Comparison of ENCODE assay signal across 17 mouse cellular contexts in genomic region chr5:25697941-25698340, GRCm38 (mm10). TPM values are rescaled to one million over a fixed set of nuclear protein-coding genes. Genes with fewer than 3 reads are reported as not detected.
DNase-seq lines count a peak whose midpoint lies in the region; ATAC-seq and TF ChIP-seq lines count a peak whose summit lies in the region.
"Had no signal": no experiment of that assay in that cellular context is flagged by ENCODE, and none has a peak within 500 bp of the region (broad histone marks: within the 10 kb centered on the region; RNA-seq: fewer than 3 reads in every experiment).

No protein-coding gene starts in this region.

- ATAC-seq in embryonic facial prominence, embryonic 11.5 days (replicated peaks; ENCODE audit: insufficient number of reproducible peaks, low FRiP score, low TSS enrichment, low read depth) = no peak
- no peak for ATAC-seq in intestine, embryonic 14.5 days (replicated peaks; ENCODE audit: low FRiP score, low TSS enrichment, low read depth)
- ATAC-seq in intestine, embryonic 15.5 days = no peak
- ATAC-seq in midbrain, postnatal 0 days (ENCODE audit: low FRiP score) = no peak
- ATAC-seq in midbrain, embryonic 16.5 days = no peak
- 0 out of 2 replicates have a peak, but pooled peaks have one; percentile 45 for ATAC-seq in forebrain, postnatal 0 days
- ATAC-seq: CD4-positive, CD25-positive, alpha-beta regulatory T cell, adult 4 months; midbrain, embryonic 13.5 days had no signal

- H3K36me3 ChIP-seq in embryonic facial prominence, embryonic 11.5 days (replicated peaks; ENCODE audit: control insufficient read depth, insufficient read depth, low read depth, low read length) = no peaks in the 10 kb centered on the region
- peaks cover 94% of the 10 kb centered on the region for H3K36me3 ChIP-seq in embryonic facial prominence, embryonic 10.5 days (replicated peaks)
- peaks cover 28% of the 10 kb centered on the region; the same call in 1 of the 2 replicates for H3K36me3 ChIP-seq in intestine, embryonic 14.5 days (ENCODE audit: control insufficient read depth, insufficient read depth, low read length)
- 0 out of 2 replicates have a peak, but pooled peaks cover 5% of the 10 kb centered on the region for H3K36me3 ChIP-seq in intestine, embryonic 15.5 days
- peaks cover 7% of the 10 kb centered on the region; the same call in 1 of the 2 replicates for H3K36me3 ChIP-seq in midbrain, postnatal 0 days (ENCODE audit: insufficient read depth, low read length)
- no peaks in the 10 kb centered on the region for H3K36me3 ChIP-seq in midbrain, embryonic 16.5 days (ENCODE audit: control insufficient read depth, insufficient read depth, low read length)
- no peaks in the 10 kb centered on the region for H3K36me3 ChIP-seq in forebrain, postnatal 0 days (ENCODE audit: insufficient read depth)

- DNase-seq in embryonic facial prominence, embryonic 11.5 days (ENCODE audit: low spot score) = peak; percentile 10
- DNase-seq in embryonic facial prominence, embryonic 10.5 days (ENCODE audit: low spot score) = no peak
- peak; percentile 3 for DNase-seq in intestine, embryonic 14.5 days (ENCODE audit: low spot score)
- peak; percentile 49 for DNase-seq in midbrain, postnatal 0 days (ENCODE audit: low spot score)
- DNase-seq in forebrain, postnatal 0 days = peak; percentile 47
- DNase-seq in T-cell, adult 2 months (ENCODE audit: low spot score) = no peak
- DNase-seq: adrenal gland, postnatal 10 days; cerebellum, adult 18-20 months; cerebellum, postnatal 36 days; kidney, adult 11 months; kidney, postnatal 36 days; liver; thymus, postnatal 14 days had no signal

- no peak overlapping the region for H3K4me3 ChIP-seq in embryonic facial prominence, embryonic 11.5 days (ENCODE audit: low read depth, low read length)
- H3K4me3 ChIP-seq in embryonic facial prominence, embryonic 10.5 days = no peak overlapping the region
- H3K4me3 ChIP-seq in intestine, embryonic 14.5 days (ENCODE audit: low read depth, low read length) = no peak overlapping the region
- H3K4me3 ChIP-seq in intestine, embryonic 15.5 days (replicated peaks) = no peak overlapping the region
- no peak overlapping the region for H3K4me3 ChIP-seq in midbrain, postnatal 0 days (ENCODE audit: low read depth, low read length)
- no peak overlapping the region for H3K4me3 ChIP-seq in midbrain, embryonic 16.5 days (ENCODE audit: low read depth, low read length)
- no peak overlapping the region for H3K4me3 ChIP-seq in forebrain, postnatal 0 days (ENCODE audit: low read depth, low read length)
- H3K4me3 ChIP-seq: midbrain, embryonic 13.5 days had no signal

- H3K9ac ChIP-seq in embryonic facial prominence, embryonic 11.5 days (replicated peaks; ENCODE audit: low read length) = no peak overlapping the region
- no peak overlapping the region for H3K9ac ChIP-seq in intestine, embryonic 14.5 days (ENCODE audit: low read length)
- no peak overlapping the region for H3K9ac ChIP-seq in intestine, embryonic 15.5 days
- H3K9ac ChIP-seq in midbrain, postnatal 0 days (replicated peaks; ENCODE audit: low read length, poor library complexity, severe bottlenecking) = no peak overlapping the region
- no peak overlapping the region for H3K9ac ChIP-seq in midbrain, embryonic 16.5 days (ENCODE audit: low read depth, low read length)
- H3K9ac ChIP-seq in forebrain, postnatal 0 days = no peak overlapping the region
- H3K9ac ChIP-seq: midbrain, embryonic 13.5 days had no signal

- peak; percentile 40 for TF ChIP-seq CTCF in midbrain, postnatal 0 days (IDR thresholded peaks at IDR 0.05)
- peak; percentile 53 for TF ChIP-seq CTCF in forebrain, postnatal 0 days (IDR thresholded peaks at IDR 0.05; ENCODE audit: low read depth)

- H3K9me3 ChIP-seq in embryonic facial prominence, embryonic 11.5 days (replicated peaks; ENCODE audit: control insufficient read depth, low read length) = no peaks in the 10 kb centered on the region
- no peaks in the 10 kb centered on the region for H3K9me3 ChIP-seq in embryonic facial prominence, embryonic 10.5 days
- 0 out of 2 replicates have a peak, but pooled peaks cover 5% of the 10 kb centered on the region for H3K9me3 ChIP-seq in intestine, embryonic 14.5 days (ENCODE audit: control insufficient read depth, low read length)
- H3K9me3 ChIP-seq in intestine, embryonic 15.5 days = no peaks in the 10 kb centered on the region; the same call in 1 of the 2 replicates
- H3K9me3 ChIP-seq in midbrain, postnatal 0 days (ENCODE audit: low read length) = no peaks in the 10 kb centered on the region
- H3K9me3 ChIP-seq in midbrain, embryonic 16.5 days (replicated peaks; ENCODE audit: control insufficient read depth, low read length, poor library complexity, severe bottlenecking) = no peaks in the 10 kb centered on the region
- no peaks in the 10 kb centered on the region for H3K9me3 ChIP-seq in forebrain, postnatal 0 days (ENCODE audit: low read length)
- H3K9me3 ChIP-seq: midbrain, embryonic 13.5 days had no signal

- no peaks in the 10 kb centered on the region for H3K4me1 ChIP-seq in embryonic facial prominence, embryonic 11.5 days (ENCODE audit: control insufficient read depth, insufficient read depth, low read length)
- no peaks in the 10 kb centered on the region for H3K4me1 ChIP-seq in embryonic facial prominence, embryonic 10.5 days
- no peaks in the 10 kb centered on the region for H3K4me1 ChIP-seq in intestine, embryonic 14.5 days (replicated peaks; ENCODE audit: control insufficient read depth, insufficient read depth, low read length)
- H3K4me1 ChIP-seq in intestine, embryonic 15.5 days (replicated peaks) = no peaks in the 10 kb centered on the region
- H3K4me1 ChIP-seq in midbrain, postnatal 0 days (ENCODE audit: insufficient read depth, low read length) = no peaks in the 10 kb centered on the region
- no peaks in the 10 kb centered on the region for H3K4me1 ChIP-seq in midbrain, embryonic 16.5 days (ENCODE audit: control insufficient read depth, insufficient read depth, low read length)
- no peaks in the 10 kb centered on the region for H3K4me1 ChIP-seq in forebrain, postnatal 0 days (ENCODE audit: insufficient read depth)
- H3K4me1 ChIP-seq: midbrain, embryonic 13.5 days had no signal

- WGBS in embryonic facial prominence, embryonic 11.5 days = 82% methylated on average over 7 of the region's 7 CpGs
- 89% methylated on average over 7 of the region's 7 CpGs for WGBS in embryonic facial prominence, embryonic 10.5 days
- 86% methylated on average over 7 of the region's 7 CpGs for WGBS in intestine, embryonic 14.5 days
- 84% methylated on average over 7 of the region's 7 CpGs for WGBS in intestine, embryonic 15.5 days
- 81% methylated on average over 7 of the region's 7 CpGs for WGBS in midbrain, postnatal 0 days
- WGBS in midbrain, embryonic 16.5 days = 80% methylated on average over 7 of the region's 7 CpGs
- WGBS in forebrain, postnatal 0 days = 55% methylated on average over 7 of the region's 7 CpGs

- no peak overlapping the region for H3K4me2 ChIP-seq in embryonic facial prominence, embryonic 11.5 days (ENCODE audit: low read depth, low read length)
- no peak overlapping the region for H3K4me2 ChIP-seq in intestine, embryonic 14.5 days (ENCODE audit: low read length)
- no peak overlapping the region for H3K4me2 ChIP-seq in intestine, embryonic 15.5 days (replicated peaks)
- H3K4me2 ChIP-seq in midbrain, postnatal 0 days (ENCODE audit: low read depth, low read length, poor library complexity, severe bottlenecking) = no peak overlapping the region
- H3K4me2 ChIP-seq in midbrain, embryonic 16.5 days (ENCODE audit: low read length) = no peak overlapping the region
- H3K4me2 ChIP-seq in forebrain, postnatal 0 days (ENCODE audit: low read depth) = no peak overlapping the region
- H3K4me2 ChIP-seq: midbrain, embryonic 13.5 days had no signal

- H3K27me3 ChIP-seq in embryonic facial prominence, embryonic 11.5 days (ENCODE audit: control insufficient read depth, insufficient read depth, low read length) = no peaks in the 10 kb centered on the region
- H3K27me3 ChIP-seq in embryonic facial prominence, embryonic 10.5 days (replicated peaks; ENCODE audit: low read depth, poor library complexity, severe bottlenecking) = no peaks in the 10 kb centered on the region
- no peaks in the 10 kb centered on the region for H3K27me3 ChIP-seq in intestine, embryonic 14.5 days (replicated peaks; ENCODE audit: control insufficient read depth, insufficient read depth, low read length)
- H3K27me3 ChIP-seq in intestine, embryonic 15.5 days (replicated peaks) = no peaks in the 10 kb centered on the region
- no peaks in the 10 kb centered on the region for H3K27me3 ChIP-seq in midbrain, postnatal 0 days (ENCODE audit: insufficient read depth, low read length)
- no peaks in the 10 kb centered on the region for H3K27me3 ChIP-seq in midbrain, embryonic 16.5 days (ENCODE audit: control insufficient read depth, insufficient read depth, low read depth, low read length)
- H3K27me3 ChIP-seq in forebrain, postnatal 0 days (ENCODE audit: insufficient read depth, low read length) = no peaks in the 10 kb centered on the region
- H3K27me3 ChIP-seq: midbrain, embryonic 13.5 days had no signal

- no peak overlapping the region for H3K27ac ChIP-seq in embryonic facial prominence, embryonic 11.5 days (replicated peaks; ENCODE audit: low read depth, low read length)
- H3K27ac ChIP-seq in embryonic facial prominence, embryonic 10.5 days (replicated peaks) = no peak overlapping the region
- no peak overlapping the region for H3K27ac ChIP-seq in intestine, embryonic 14.5 days (ENCODE audit: low read depth)
- H3K27ac ChIP-seq in intestine, embryonic 15.5 days = no peak overlapping the region
- H3K27ac ChIP-seq in midbrain, postnatal 0 days (ENCODE audit: low read depth, low read length) = no peak overlapping the region
- H3K27ac ChIP-seq in midbrain, embryonic 16.5 days (ENCODE audit: low read length) = no peak overlapping the region
- no peak overlapping the region for H3K27ac ChIP-seq in forebrain, postnatal 0 days (ENCODE audit: low read depth, low read length)
- H3K27ac ChIP-seq: midbrain, embryonic 13.5 days had no signal

RNA-seq across cellular contexts. Expression of gene Xrcc2, which starts 7.7 kb away (rescaled TPM):
- 11.1 and 11.5 TPM in 2 replicates for polyA plus RNA-seq in embryonic facial prominence, embryonic 11.5 days (2014; fragmentation: Nextera tagmentation; extraction: Ambion mirVana)
- 18.0 and 20.4 TPM in 2 replicates for polyA plus RNA-seq in embryonic facial prominence, embryonic 10.5 days (2016; fragmentation: Nextera tagmentation; extraction: Ambion mirVana)
- polyA plus RNA-seq in intestine, embryonic 14.5 days (2014; fragmentation: Nextera tagmentation; extraction: Ambion mirVana) = 6.7 and 9.4 TPM in 2 replicates
- polyA plus RNA-seq in intestine, embryonic 15.5 days (2015; fragmentation: Nextera tagmentation; extraction: Ambion mirVana) = 5.9 and 6.2 TPM in 2 replicates
- 7.4 and 15.5 TPM in 2 replicates for total RNA-seq in midbrain, postnatal 0 days (2014; rRNA removed)
- 4.2 and 4.8 TPM in 2 replicates for polyA plus RNA-seq in midbrain, postnatal 0 days (2015; fragmentation: Nextera tagmentation; extraction: Ambion mirVana)
- polyA plus RNA-seq in midbrain, embryonic 16.5 days (2015; fragmentation: Nextera tagmentation; extraction: Ambion mirVana) = 4.4 and 4.5 TPM in 2 replicates
- 7.3 and 7.6 TPM in 2 replicates for total RNA-seq in forebrain, postnatal 0 days (2014; rRNA removed)
- 3.3 and 4.1 TPM in 2 replicates for polyA plus RNA-seq in forebrain, postnatal 0 days (2015; fragmentation: Nextera tagmentation; extraction: Ambion mirVana)

Comparison
In these comparisons a context has a peak if more than half of its experiments do, and no peak if none do; other contexts are left out.
1. DNase-seq: peak in embryonic facial prominence, embryonic 11.5 days (single experiment), intestine, embryonic 14.5 days (single experiment), midbrain, postnatal 0 days (single experiment) and forebrain, postnatal 0 days (single experiment); none in embryonic facial prominence, embryonic 10.5 days (single experiment) and T-cell, adult 2 months (single experiment).